Mouse (Mus musculus) MEL (cell line): ENCODE results near the gene Zg16. TPM values are rescaled to one million over a fixed set of nuclear protein-coding genes. Genes with fewer than 3 reads are reported as not detected.

Experiments used
- DNase-seq: peaks from one replicate; pipeline ENCODE4 v3.0.0; 2011; ENCODE audit warnings: low read depth, low spot score
- H3K27ac ChIP-seq: 2 replicates; pipeline ENCODE4 v1.5.1; 2012; ENCODE audit warnings: low read depth, mild to moderate bottlenecking, control low read depth, low read length, moderate library complexity; ENCODE audit not compliant: control insufficient read depth
- H3K27me3 ChIP-seq, 2 experiments: fragments of 150-350 bp in 1 of 2; sonication (generic) in 1 of 2; 2 replicates each; pipeline ENCODE4 v1.6.1; 2012; ENCODE audit warnings: low read length in 2 of 2, mild to moderate bottlenecking in 2 of 2, improper control_type of control experiment in 1 of 2, moderate library complexity in 1 of 2; ENCODE audit not compliant: insufficient read depth in 2 of 2, control insufficient read depth in 1 of 2
- H3K36me3 ChIP-seq, 2 experiments: 2 replicates each; pipeline ENCODE4 v1.6.1; 2012 to 2014; ENCODE audit warnings: low read length in 2 of 2, improper control_type of control experiment in 1 of 2, inconsistent platforms in 1 of 2, mild to moderate bottlenecking in 1 of 2; ENCODE audit not compliant: insufficient read depth in 2 of 2, control insufficient read depth in 1 of 2
- H3K4me1 ChIP-seq, 2 experiments: fragments of 150-350 bp in 1 of 2; sonication (generic) in 1 of 2; 2 replicates each; pipeline ENCODE4 v1.6.1; 2012; ENCODE audit warnings: low read length in 2 of 2, improper control_type of control experiment in 1 of 2, mild to moderate bottlenecking in 1 of 2; ENCODE audit not compliant: insufficient read depth in 2 of 2, control insufficient read depth in 1 of 2
- H3K4me3 ChIP-seq, 2 experiments: fragments of 150-350 bp in 1 of 2; sonication (generic) in 1 of 2; 2 replicates each; pipeline ENCODE4 v1.5.1; 2012; ENCODE audit warnings: low read depth in 2 of 2, low read length in 2 of 2, mild to moderate bottlenecking in 2 of 2, moderate library complexity in 2 of 2, control low read depth in 1 of 2, improper control_type of control experiment in 1 of 2; ENCODE audit not compliant: control insufficient read depth in 1 of 2, insufficient read depth in 1 of 2
- H3K79me2 ChIP-seq: 2 replicates; pipeline ENCODE4 v1.6.1; 2012; ENCODE audit warnings: mild to moderate bottlenecking, low read length, moderate library complexity; ENCODE audit not compliant: control insufficient read depth, poor library complexity, insufficient read depth
- H3K9ac ChIP-seq: 2 replicates; pipeline ENCODE4 v1.6.1; 2012; ENCODE audit warnings: low read depth, mild to moderate bottlenecking, control low read depth, low read length, moderate library complexity; ENCODE audit not compliant: control insufficient read depth, poor library complexity, severe bottlenecking
- H3K9me3 ChIP-seq: fragments of 150-350 bp; sonication (generic); replicated peaks from 2 replicates; pipeline ENCODE4 v1.6.1; 2012; ENCODE audit warnings: mild to moderate bottlenecking, low read length, improper control_type of control experiment, moderate library complexity; ENCODE audit not compliant: insufficient read depth
- CHD1 ChIP-seq: IDR thresholded peaks from 2 replicates; pipeline ENCODE4 v1.6.1; 2012; ENCODE audit warnings: low read depth, mild to moderate bottlenecking, inconsistent platforms, low read length, improper control_type of control experiment
- CTCF ChIP-seq, 3 experiments: IDR thresholded peaks in 2 of 3; conservative IDR thresholded peaks in 1 of 3; 2 replicates each; pipeline ENCODE4 v1.5.1; 2011 to 2012; ENCODE audit warnings: low read length in 3 of 3, low read depth in 2 of 3, mild to moderate bottlenecking in 2 of 3, improper control_type of control experiment in 1 of 3, inconsistent platforms in 1 of 3, mixed read lengths in 1 of 3, moderate library complexity in 1 of 3; ENCODE audit not compliant: control insufficient read depth in 1 of 3, insufficient read depth in 1 of 3, poor library complexity in 1 of 3, severe bottlenecking in 1 of 3
- GABPA ChIP-seq: IDR thresholded peaks from 2 replicates; pipeline ENCODE4 v1.6.1; 2012; ENCODE audit warnings: low read depth, mild to moderate bottlenecking, inconsistent platforms, low read length, improper control_type of control experiment, moderate library complexity
- GATA1 ChIP-seq: IDR thresholded peaks from 2 replicates; pipeline ENCODE4 v1.6.1; 2011; ENCODE audit warnings: low read depth, low read length, improper control_type of control experiment
- JUND ChIP-seq: IDR thresholded peaks from 2 replicates; pipeline ENCODE4 v1.6.1; 2011; ENCODE audit warnings: low read depth, mild to moderate bottlenecking, improper control_type of control experiment, low read length
- MAX ChIP-seq: IDR thresholded peaks from 2 replicates; pipeline ENCODE4 v1.6.1; 2011; ENCODE audit warnings: low read length, improper control_type of control experiment
- MYC ChIP-seq: IDR thresholded peaks from 2 replicates; pipeline ENCODE4 v1.6.1; 2011; ENCODE audit warnings: low read depth, mild to moderate bottlenecking, low read length, improper control_type of control experiment, moderate library complexity
- NRF1 ChIP-seq: IDR thresholded peaks from 2 replicates; pipeline ENCODE4 v1.6.1; 2014; ENCODE audit warnings: low read depth, mild to moderate bottlenecking, inconsistent platforms, low read length, improper control_type of control experiment, moderate library complexity; ENCODE audit not compliant: poor library complexity, insufficient read depth, severe bottlenecking
- POLR2AphosphoS5 ChIP-seq: IDR thresholded peaks from 2 replicates; pipeline ENCODE4 v1.6.1; 2012; ENCODE audit warnings: low read depth, borderline replicate concordance, mild to moderate bottlenecking, inconsistent platforms, low read length, moderate library complexity, mixed read lengths
- RAD21 ChIP-seq: IDR thresholded peaks from 2 replicates; pipeline ENCODE4 v1.6.1; 2011; ENCODE audit warnings: mild to moderate bottlenecking, low read depth, low read length, improper control_type of control experiment
- RCOR1 ChIP-seq: IDR thresholded peaks from 2 replicates; pipeline ENCODE4 v1.6.1; 2012; ENCODE audit warnings: low read depth, mild to moderate bottlenecking, inconsistent platforms, low read length, improper control_type of control experiment
- SIN3A ChIP-seq: IDR thresholded peaks from 2 replicates; pipeline ENCODE4 v1.6.1; 2012; ENCODE audit warnings: low read length, improper control_type of control experiment, inconsistent platforms
- SMC3 ChIP-seq: IDR thresholded peaks from 2 replicates; pipeline ENCODE4 v1.6.1; 2011; ENCODE audit warnings: low read depth, low read length, improper control_type of control experiment
- USF2 ChIP-seq, 2 experiments: IDR thresholded peaks; 2 replicates each; pipeline ENCODE4 v1.6.1; 2011 to 2012; ENCODE audit warnings: improper control_type of control experiment in 2 of 2, low read length in 2 of 2, borderline replicate concordance in 1 of 2, inconsistent platforms in 1 of 2, low read depth in 1 of 2, mild to moderate bottlenecking in 1 of 2; ENCODE audit not compliant: insufficient read depth in 1 of 2
- ZC3H11A ChIP-seq: IDR thresholded peaks from 2 replicates; pipeline ENCODE4 v1.6.1; 2012; ENCODE audit warnings: low read depth, mild to moderate bottlenecking, inconsistent platforms, low read length, improper control_type of control experiment
- ZMIZ1 ChIP-seq: IDR thresholded peaks from 2 replicates; pipeline ENCODE4 v1.6.1; 2012; ENCODE audit warnings: low read depth, mild to moderate bottlenecking, inconsistent platforms, low read length, improper control_type of control experiment, moderate library complexity
- polyA plus RNA-seq, 2 experiments: library from polyadenylated mRNA; stranded (reverse) in 1 of 2; unstranded in 1 of 2; fragments of >175 nt in 1 of 2; fragments of >200 nt in 1 of 2; gene quantifications; 2 replicates each; pipeline versions ENCODE4 v1.2.1 to v1.2.4; 2012; ENCODE audit warnings: low replicate concordance in 2 of 2, low read depth in 1 of 2; ENCODE audit not compliant: insufficient read length in 2 of 2, insufficient read depth in 1 of 2, missing spikeins in 1 of 2
- total RNA-seq: library from RNA; depleted of rRNA; stranded (reverse); fragments of 300-350 nt; gene quantifications from 2 replicates; pipeline ENCODE4 v1.2.3, GENCODE M21; 2012

Zg16 gene
- total and polyA plus RNA-seq, 3 experiments, result 50.4 to 89.3 TPM; not detected in 1

GRCm38 (mm10) chr7:127007313-127008024 lies 79.7 kb downstream of the Zg16 start:
- no peak for TF ChIP-seq SMC3
- no peak for TF ChIP-seq USF2 (IDR thresholded peaks at IDR 0.05; ENCODE audit: borderline replicate concordance in 1 of 2, insufficient read depth in 1 of 2, low read depth in 1 of 2, low read length in 2 of 2)
- no peak for TF ChIP-seq POLR2AphosphoS5
- TF ChIP-seq CTCF (IDR thresholded peaks at IDR 0.05 in 2 of 3, conservative IDR thresholded peaks at IDR 0.05 in 1 of 3; ENCODE audit: control insufficient read depth in 1 of 3, insufficient read depth in 1 of 3, low read depth in 2 of 3, low read length in 3 of 3, poor library complexity in 1 of 3, severe bottlenecking in 1 of 3), result no peak
- TF ChIP-seq CHD1, result no peak
- no peak for TF ChIP-seq NRF1
- TF ChIP-seq ZMIZ1, result no peak
- TF ChIP-seq GABPA, result no peak
- no peak for TF ChIP-seq ZC3H11A
- TF ChIP-seq SIN3A, result no peak
- TF ChIP-seq, all 39 proteins: peak for 0
- peak overlapping the region; percentile 91 for H3K27ac ChIP-seq
- H3K9ac ChIP-seq, result peak overlapping the region; percentile 6; the same call in 1 of the 2 replicates
- no peaks in the 10 kb centered on the region for H3K9me3 ChIP-seq
- DNase-seq, result no peak
- H3K4me3 ChIP-seq, result no peak overlapping the region
- peaks cover 11 to 34% of the 10 kb centered on the region in 2 experiments for H3K4me1 ChIP-seq
- H3K79me2 ChIP-seq, result peaks cover 2% of the 10 kb centered on the region
- H3K36me3 ChIP-seq, result peaks cover 0 to 29% of the 10 kb centered on the region in 2 experiments; a peak in 2 of 4 replicates
- no peaks in the 10 kb centered on the region for H3K27me3 ChIP-seq

DNA sequence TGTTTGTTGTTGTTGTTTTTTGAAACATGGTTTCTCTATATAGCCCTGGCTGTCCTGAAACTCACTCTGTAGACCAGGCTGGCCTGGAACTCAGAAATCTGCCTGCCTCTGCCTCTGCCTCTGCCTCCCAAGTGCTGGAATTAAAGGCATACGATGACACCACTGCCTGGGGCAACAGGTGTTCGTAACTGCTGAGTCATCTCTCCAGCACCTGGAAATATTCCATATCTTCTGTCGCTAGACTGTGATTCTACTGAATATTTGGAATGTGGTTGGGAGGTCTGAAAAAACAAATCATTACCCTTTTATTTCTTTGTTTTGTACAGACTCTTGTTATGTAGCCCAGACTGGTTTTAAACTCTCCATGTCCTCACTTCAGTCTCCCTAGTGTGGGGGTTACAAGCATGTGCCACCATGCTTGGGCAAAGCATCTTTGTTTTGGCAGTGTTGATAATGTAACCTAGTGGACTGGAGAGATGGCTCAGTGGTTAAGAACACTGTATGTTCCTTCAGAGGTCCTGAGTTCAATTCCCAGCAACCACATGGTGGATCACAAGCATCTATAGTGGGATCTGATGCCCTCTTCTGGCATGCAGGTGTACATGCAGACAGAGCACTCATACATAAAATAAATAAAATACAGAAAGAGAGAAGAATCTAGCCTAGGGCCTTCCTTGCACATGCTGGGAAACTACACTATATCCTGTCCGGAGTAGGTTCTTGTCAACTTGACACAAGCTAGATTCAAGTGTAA lies 82.8 kb downstream of the Zg16 start:
- H3K36me3 ChIP-seq, result peaks cover 0 to 19% of the 10 kb centered on the region in 2 experiments; a peak in 2 of 4 replicates
- H3K27me3 ChIP-seq, result no peaks in the 10 kb centered on the region
- TF ChIP-seq SIN3A (peak; percentile 24; the same call in 1 of the 2 replicates), CTCF (IDR thresholded peaks at IDR 0.05 in 2 of 3, conservative IDR thresholded peaks at IDR 0.05 in 1 of 3; ENCODE audit: control insufficient read depth in 1 of 3, insufficient read depth in 1 of 3, low read depth in 2 of 3, low read length in 3 of 3, poor library complexity in 1 of 3, severe bottlenecking in 1 of 3) (peak in 2 of 3 experiments; percentile 47 to 54; a peak in 4 of 6 replicates), RAD21 (peak; percentile 54), RCOR1 (no peak), MYC (peak; percentile 83), JUND (no peak), ZC3H11A (peak; percentile 23; the same call in 1 of the 2 replicates), MAX (peak; percentile 42), GATA1 (no peak), SMC3 (peak; percentile 56)
- peak; percentile 47 for DNase-seq
- H3K9ac ChIP-seq, result no peak overlapping the region
- H3K79me2 ChIP-seq, result no peaks in the 10 kb centered on the region; the same call in 1 of the 2 replicates
- no peak overlapping the region for H3K4me3 ChIP-seq
- H3K27ac ChIP-seq, result no peak overlapping the region
- peaks cover 11 to 27% of the 10 kb centered on the region in 2 experiments for H3K4me1 ChIP-seq
- no peaks in the 10 kb centered on the region for H3K9me3 ChIP-seq
